Mouse (Mus musculus) hindbrain, embryonic 10.5 days (tissue): ENCODE data around the gene Gpc1. TPM values are rescaled to one million over a fixed set of nuclear protein-coding genes. Genes with fewer than 3 reads are reported as not detected.

Experiments used
- DNase-seq: peaks from one replicate; pipeline ENCODE4 v3.0.0-alpha.2; 2017; ENCODE audit warnings: low spot score
- H3K27ac ChIP-seq: fragments of 300-500 bp; sonication (generic); 2 replicates; pipeline ENCODE4 v1.5.1; 2016; ENCODE audit warnings: mild to moderate bottlenecking, moderate library complexity
- H3K27me3 ChIP-seq: fragments of 300-500 bp; sonication (generic); 2 replicates; pipeline ENCODE4 v1.6.1; 2016; ENCODE audit warnings: mild to moderate bottlenecking; ENCODE audit not compliant: poor library complexity, insufficient read depth, severe bottlenecking
- H3K36me3 ChIP-seq: fragments of 300-500 bp; sonication (generic); 2 replicates; pipeline ENCODE4 v1.6.1; 2016; ENCODE audit warnings: mild to moderate bottlenecking, moderate library complexity
- H3K4me1 ChIP-seq: fragments of 300-500 bp; sonication (generic); replicated peaks from 2 replicates; pipeline ENCODE4 v1.6.1; 2016; ENCODE audit warnings: mild to moderate bottlenecking
- H3K4me3 ChIP-seq: fragments of 300-500 bp; sonication (generic); 2 replicates; pipeline ENCODE4 v1.5.1; 2016; ENCODE audit warnings: mild to moderate bottlenecking, moderate library complexity
- H3K9me3 ChIP-seq: fragments of 300-500 bp; sonication (generic); 2 replicates; pipeline ENCODE4 v1.6.1; 2016; ENCODE audit warnings: mild to moderate bottlenecking, moderate library complexity
- WGBS: fragments of 180-500 bp; shearing (Covaris S2); methylation state at CpG from one replicate; pipeline ENCODE4 v1.1.7; 2016; 5-methylcytosine and 5-hydroxymethylcytosine counted together
- polyA plus RNA-seq: library from polyadenylated mRNA; unstranded; fragments of >200 nt; fragmentation: Nextera tagmentation; extraction: Ambion mirVana; gene quantifications from 2 replicates; pipeline ENCODE4 v1.2.1, GENCODE M21; 2016

The Gpc1 gene
- polyA plus RNA-seq, 1 experiment from 2014 or later = 72.1 TPM

GRCm38 (mm10) chr1:92839211-92839610, 7.8 kb downstream of the Gpc1 start:
- no peaks in the 10 kb centered on the region for H3K9me3 ChIP-seq
- WGBS = 81% methylated on average over 7 of the region's 7 CpGs
- DNase-seq = no peak
- H3K36me3 ChIP-seq = peaks cover 80% of the 10 kb centered on the region
- H3K4me3 ChIP-seq = no peak overlapping the region
- peaks cover 31% of the 10 kb centered on the region for H3K4me1 ChIP-seq
- no peaks in the 10 kb centered on the region for H3K27me3 ChIP-seq
- H3K27ac ChIP-seq = no peak overlapping the region

- Histone ChIP-seq H3K27ac (no peak overlapping the region), H3K9me3 (no peaks in the 10 kb centered on the region), H3K27me3 (no peaks in the 10 kb centered on the region), H3K36me3 (peaks cover 80% of the 10 kb centered on the region), H3K4me1 (peaks cover 20% of the 10 kb centered on the region), H3K4me3 (no peak overlapping the region)
- no peak for DNase-seq
- 85% methylated on average over 8 of the region's 8 CpGs for WGBS
These were observed 8.9 kb downstream of the Gpc1 start for GRCm38 (mm10) chr1:92840231-92840890.

GRCm38 (mm10) chr1:92841427-92841826, 10.0 kb downstream of the Gpc1 start:
- no peaks in the 10 kb centered on the region for H3K9me3 ChIP-seq
- DNase-seq = no peak
- H3K36me3 ChIP-seq = peaks cover 69% of the 10 kb centered on the region
- H3K4me3 ChIP-seq = no peak overlapping the region
- H3K27ac ChIP-seq = no peak overlapping the region
- no peaks in the 10 kb centered on the region for H3K27me3 ChIP-seq
- peaks cover 21% of the 10 kb centered on the region for H3K4me1 ChIP-seq
- 89% methylated on average over 3 of the region's 3 CpGs for WGBS

GRCm38 (mm10) chr1:92845889-92846288, 14.4 kb downstream of the Gpc1 start:
- H3K4me3 ChIP-seq = no peak overlapping the region
- H3K27me3 ChIP-seq = no peaks in the 10 kb centered on the region
- H3K36me3 ChIP-seq = peaks cover 52% of the 10 kb centered on the region
- 86% methylated on average over 7 of the region's 7 CpGs for WGBS
- H3K27ac ChIP-seq = no peak overlapping the region
- DNase-seq = no peak
- no peaks in the 10 kb centered on the region for H3K9me3 ChIP-seq
- H3K4me1 ChIP-seq = peaks cover 50% of the 10 kb centered on the region

DNA sequence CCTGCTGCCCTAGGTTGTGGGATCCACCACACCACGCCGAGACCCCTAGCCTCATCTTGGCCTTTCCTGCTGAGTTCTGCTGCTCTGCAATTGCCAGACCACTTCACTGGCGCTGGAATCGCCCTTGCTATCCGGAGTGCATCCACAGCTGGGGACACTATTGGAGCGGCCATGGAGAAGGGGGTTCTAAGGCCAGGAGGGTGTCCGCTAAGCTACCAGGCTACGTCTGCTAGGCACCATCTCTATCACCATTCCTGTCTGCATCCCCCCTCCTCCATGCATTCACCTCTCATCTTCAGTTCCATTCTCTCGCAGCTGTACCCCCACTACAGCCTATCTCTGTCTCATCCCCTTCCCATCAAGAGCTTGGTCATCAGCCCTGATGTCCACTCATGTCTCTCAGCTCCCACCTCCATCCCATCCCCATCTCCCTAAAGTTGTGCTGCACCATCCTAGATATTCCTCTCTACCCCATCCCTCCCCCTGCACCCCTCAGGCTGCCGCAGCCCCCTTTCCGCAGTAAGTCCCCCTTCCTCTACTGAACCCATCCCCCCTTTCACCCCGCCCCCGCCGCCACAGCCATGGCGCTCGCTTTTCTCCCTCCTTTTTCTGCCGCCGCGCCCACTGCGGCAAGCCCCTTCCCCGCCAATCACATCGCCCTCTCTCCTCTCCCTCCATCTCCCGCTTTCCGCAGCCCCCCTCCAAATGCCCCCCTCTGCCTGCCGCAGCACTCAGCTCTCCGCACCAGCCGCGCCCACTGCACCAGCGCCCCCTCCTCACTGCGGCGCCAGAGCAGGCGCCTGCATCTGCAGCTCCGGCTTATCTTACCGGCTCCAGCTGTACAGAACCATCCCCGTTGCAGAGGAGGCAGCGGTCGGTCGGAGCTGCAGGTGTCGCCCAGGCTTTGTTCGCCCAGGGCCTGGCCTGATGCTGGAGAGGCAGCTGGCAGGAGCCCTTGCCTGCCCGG, 16.7 kb downstream of the Gpc1 start:
- Histone ChIP-seq H3K4me1 (peaks cover 56% of the 10 kb centered on the region), H3K27me3 (no peaks in the 10 kb centered on the region), H3K9me3 (no peaks in the 10 kb centered on the region), H3K4me3 (peak overlapping the region; percentile 50), H3K27ac (peak overlapping the region; percentile 83), H3K36me3 (peaks cover 55% of the 10 kb centered on the region)
- WGBS = 7% methylated on average over 41 of the region's 41 CpGs
- peak; percentile 62 for DNase-seq

DNA sequence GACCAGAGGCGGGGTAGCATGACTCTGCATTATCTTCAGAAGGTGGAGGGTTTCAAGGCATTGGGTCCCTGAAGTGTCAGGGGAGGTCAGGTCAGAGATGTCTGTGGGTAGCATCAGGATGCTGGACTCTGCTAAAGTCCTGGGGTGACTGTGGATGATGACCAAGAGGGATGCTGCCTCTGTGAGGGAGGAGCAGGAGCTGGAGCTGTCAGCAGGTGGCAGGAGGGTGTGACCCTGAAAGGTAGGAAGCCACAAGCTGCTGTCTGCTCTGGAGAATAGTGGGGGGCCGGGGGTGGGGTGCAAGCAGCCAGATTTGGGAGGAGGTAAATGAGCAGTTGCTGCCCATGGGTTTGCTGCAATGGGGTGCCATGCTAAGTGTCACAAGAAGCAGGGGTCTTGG, 18.0 kb downstream of the Gpc1 start:
- Histone ChIP-seq H3K27ac (peak overlapping the region; percentile 83), H3K4me3 (no peak overlapping the region), H3K27me3 (no peaks in the 10 kb centered on the region), H3K4me1 (peaks cover 53% of the 10 kb centered on the region), H3K9me3 (no peaks in the 10 kb centered on the region), H3K36me3 (peaks cover 56% of the 10 kb centered on the region)
- 82% methylated on average over 2 of the region's 2 CpGs for WGBS
- DNase-seq = no peak

DNA sequence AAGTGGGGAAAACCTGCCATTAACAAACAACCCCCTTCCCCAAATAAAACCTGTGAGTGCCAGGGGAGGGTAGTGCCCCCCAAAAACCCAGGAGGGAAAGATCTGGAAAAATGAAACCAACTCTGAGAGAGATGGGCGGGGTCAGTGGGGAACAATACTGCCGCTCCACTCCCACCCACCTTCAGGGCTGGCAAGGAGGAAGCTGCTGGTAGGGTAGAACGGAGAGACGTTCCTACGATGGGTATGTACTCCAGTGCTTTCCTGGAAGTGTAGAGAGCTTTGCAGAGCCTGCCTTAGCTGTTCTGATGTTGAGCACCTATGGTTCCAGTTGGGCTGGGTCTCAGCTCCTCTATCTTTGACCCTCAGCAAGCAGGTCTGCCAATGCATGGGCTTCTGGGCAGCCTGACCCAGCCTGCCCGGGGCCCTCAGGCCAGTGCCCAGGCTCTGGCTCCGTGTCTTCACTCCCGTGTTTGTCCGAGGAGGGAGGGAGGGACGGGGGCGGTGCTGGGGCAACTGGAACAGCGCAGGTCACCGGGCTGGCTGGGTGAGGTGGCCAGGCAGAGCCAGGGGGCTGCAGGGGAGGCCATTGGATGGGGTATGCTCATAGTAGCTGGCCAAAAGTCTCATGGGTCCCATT, 18.6 kb downstream of the Gpc1 start:
- Histone ChIP-seq H3K36me3 (peaks cover 56% of the 10 kb centered on the region), H3K9me3 (no peaks in the 10 kb centered on the region), H3K4me3 (0 out of 2 replicates have a peak overlapping the region, but pooled peaks have one; percentile 5), H3K27ac (peak overlapping the region; percentile 83; the same call in 1 of the 2 replicates), H3K27me3 (no peaks in the 10 kb centered on the region), H3K4me1 (peaks cover 53% of the 10 kb centered on the region)
- WGBS = 59% methylated on average over 13 of the region's 13 CpGs
- DNase-seq = no peak

- no peak for DNase-seq
- H3K4me1 ChIP-seq = peaks cover 41% of the 10 kb centered on the region
- H3K27ac ChIP-seq = no peak overlapping the region
- no peaks in the 10 kb centered on the region for H3K27me3 ChIP-seq
- WGBS = 93% methylated on average over 2 of the region's 2 CpGs
- no peak overlapping the region for H3K4me3 ChIP-seq
- no peaks in the 10 kb centered on the region for H3K9me3 ChIP-seq
- H3K36me3 ChIP-seq = peaks cover 77% of the 10 kb centered on the region
These were observed 21.0 kb downstream of the Gpc1 start for GRCm38 (mm10) chr1:92852450-92852849.

DNA sequence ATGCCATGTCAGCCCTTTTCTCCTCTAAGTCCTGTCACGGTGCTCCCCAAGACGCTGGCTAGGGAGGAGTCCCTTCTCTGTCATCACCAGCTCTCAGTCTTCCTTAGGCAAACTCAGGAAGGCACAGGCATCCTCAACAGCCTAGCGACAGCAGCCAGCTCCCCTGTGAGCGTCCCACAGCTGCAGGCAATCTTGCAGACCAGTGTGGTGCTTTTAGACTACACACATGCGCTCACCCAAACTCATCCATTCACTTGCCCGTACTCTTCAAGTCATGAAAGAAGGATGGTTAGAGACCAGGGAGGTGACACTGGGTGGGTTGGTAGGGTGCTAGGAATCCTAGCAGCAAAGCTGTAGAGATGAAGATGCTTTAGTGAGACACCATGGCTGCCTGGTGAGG, 30.1 kb downstream of the Gpc1 start:
- H3K36me3 ChIP-seq = peaks cover 41% of the 10 kb centered on the region
- no peaks in the 10 kb centered on the region for H3K27me3 ChIP-seq
- WGBS = 75% methylated on average over 6 of the region's 6 CpGs
- H3K27ac ChIP-seq = no peak overlapping the region
- no peak for DNase-seq
- no peak overlapping the region for H3K4me3 ChIP-seq
- peaks cover 9% of the 10 kb centered on the region for H3K4me1 ChIP-seq
- H3K9me3 ChIP-seq = no peaks in the 10 kb centered on the region

- no peak for DNase-seq
- WGBS = 87% methylated on average over 4 of the region's 4 CpGs
- H3K36me3 ChIP-seq = peaks cover 23% of the 10 kb centered on the region
- peaks cover 9% of the 10 kb centered on the region for H3K4me1 ChIP-seq
- H3K27me3 ChIP-seq = no peaks in the 10 kb centered on the region
- no peak overlapping the region for H3K4me3 ChIP-seq
- no peak overlapping the region for H3K27ac ChIP-seq
- H3K9me3 ChIP-seq = no peaks in the 10 kb centered on the region
These were observed 31.8 kb downstream of the Gpc1 start for GRCm38 (mm10) chr1:92863268-92863667.

DNA sequence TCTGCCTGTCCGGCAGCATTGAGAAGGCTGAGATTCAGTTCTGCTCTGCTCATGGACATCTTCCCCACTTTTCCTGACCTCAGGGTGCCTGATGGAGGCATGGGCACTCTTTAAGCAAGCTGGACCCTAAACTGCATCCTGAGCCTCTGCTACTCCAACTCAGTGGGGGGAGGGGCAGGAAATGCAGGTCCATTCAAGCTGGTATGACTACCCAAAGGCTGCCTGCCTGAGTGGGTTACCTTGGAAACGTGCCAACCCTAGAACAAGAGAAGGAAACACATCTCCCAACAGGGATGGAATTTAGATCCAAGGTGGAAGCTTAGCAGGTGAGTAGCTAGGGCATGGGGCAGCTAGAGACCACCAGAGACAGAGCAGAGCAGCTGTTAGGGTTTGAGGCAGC, 34.7 kb downstream of the Gpc1 start:
- DNase-seq = no peak
- H3K27ac ChIP-seq = no peak overlapping the region
- WGBS = 68% methylated on average over 2 of the region's 2 CpGs

DNA sequence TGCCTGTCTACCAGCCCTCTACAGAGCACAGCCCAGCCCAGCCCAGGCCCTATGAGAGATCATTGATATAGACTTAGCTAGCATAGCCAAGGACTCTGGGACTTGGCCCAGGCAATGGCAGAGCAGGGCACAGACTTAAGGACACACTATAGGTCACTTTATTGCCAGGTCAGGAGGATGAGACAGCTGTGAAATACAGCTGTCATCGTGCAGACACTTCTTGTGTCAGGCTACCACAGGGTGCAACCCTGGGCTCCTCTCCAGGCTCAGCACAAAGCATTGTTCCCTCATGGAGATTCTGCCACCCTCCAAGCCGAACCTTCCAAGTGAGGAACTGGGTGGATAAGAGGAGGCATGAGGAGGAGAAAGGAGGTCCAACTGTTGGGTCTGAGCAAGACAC, 38.5 kb downstream of the Gpc1 start:
- no peaks in the 10 kb centered on the region for H3K27me3 ChIP-seq
- WGBS = 77% methylated on average over 2 of the region's 2 CpGs
- no peaks in the 10 kb centered on the region for H3K9me3 ChIP-seq
- no peaks in the 10 kb centered on the region for H3K36me3 ChIP-seq
- H3K27ac ChIP-seq = no peak overlapping the region
- H3K4me3 ChIP-seq = no peak overlapping the region
- peaks cover 15% of the 10 kb centered on the region for H3K4me1 ChIP-seq
- DNase-seq = no peak

More for the DNA sequence above, 34.7 kb downstream of the Gpc1 start:
- Histone ChIP-seq H3K36me3 (no peaks in the 10 kb centered on the region), H3K9me3 (no peaks in the 10 kb centered on the region), H3K27me3 (no peaks in the 10 kb centered on the region), H3K4me3 (no peak overlapping the region), H3K4me1 (peaks cover 9% of the 10 kb centered on the region)

DNA sequence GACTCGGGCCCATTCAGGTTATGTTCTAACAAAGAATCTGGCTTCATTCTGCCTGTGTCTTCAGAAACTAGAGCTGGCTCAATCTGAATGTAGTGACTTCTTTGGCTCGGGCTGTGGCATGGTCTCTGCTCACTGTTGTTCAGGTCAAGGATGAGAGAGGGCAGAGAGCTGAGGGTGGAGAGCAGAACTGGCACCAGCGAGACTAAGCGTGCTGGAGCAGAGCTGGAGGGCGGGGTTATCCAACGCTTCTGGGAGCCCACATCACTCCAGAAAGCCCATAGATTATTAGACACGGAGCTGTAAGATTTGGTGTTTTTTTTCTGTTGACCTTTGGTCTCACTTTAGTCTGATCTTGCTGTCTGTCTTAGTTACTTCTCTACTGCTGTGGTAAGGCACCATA, 41.2 kb downstream of the Gpc1 start:
- Histone ChIP-seq H3K27ac (no peak overlapping the region), H3K4me1 (peaks cover 17% of the 10 kb centered on the region; the same call in 1 of the 2 replicates), H3K4me3 (no peak overlapping the region), H3K36me3 (no peaks in the 10 kb centered on the region), H3K27me3 (no peaks in the 10 kb centered on the region), H3K9me3 (no peaks in the 10 kb centered on the region)
- 85% methylated on average over 7 of the region's 7 CpGs for WGBS
- DNase-seq = no peak
